Mouse (Mus musculus) 3T3-L1 (cell line): ENCODE results near the gene Gin1.
"Not testable (repeated sequence)": the region's sequence is repeated elsewhere in the genome, so short reads cannot be mapped to it uniquely, and the experiment has no call there.

ENCODE experiments used
- DNase-seq: peaks from one replicate; pipeline ENCODE4 v3.0.0-alpha.2; 2015; ENCODE audit warnings: low read depth, low spot score

The Gin1 gene

GRCm38 (mm10) chr1:97769904-97770753 is at the start of gene Gin1, which contains the start of gene Ppip5k2:
Gene Gin1 (plus strand): TSS chr1:97770172.
Gene Ppip5k2 (minus strand): TSS chr1:97770411.
- DNase-seq = peak; percentile 96

DNA sequence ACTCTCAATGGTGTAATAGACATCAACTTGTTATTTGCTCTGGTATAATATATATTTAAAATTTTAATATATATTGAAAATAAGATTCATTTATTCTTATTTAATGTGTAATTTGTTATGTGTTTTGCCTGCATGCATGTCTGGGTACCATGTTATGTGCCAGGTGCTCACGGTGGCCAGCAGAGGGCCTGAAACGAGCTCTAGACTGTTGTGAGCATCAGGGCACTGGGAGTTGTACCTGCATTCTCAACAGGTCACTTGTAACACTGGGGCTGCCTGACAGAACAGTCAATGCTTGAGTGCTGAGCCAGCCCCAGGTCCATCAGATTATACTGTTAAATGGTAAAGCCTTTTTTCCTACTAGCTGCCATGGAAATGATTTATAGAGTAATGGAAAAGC is 43.2 kb upstream of the Gin1 start:
- DNase-seq = peak; percentile 31

DNA sequence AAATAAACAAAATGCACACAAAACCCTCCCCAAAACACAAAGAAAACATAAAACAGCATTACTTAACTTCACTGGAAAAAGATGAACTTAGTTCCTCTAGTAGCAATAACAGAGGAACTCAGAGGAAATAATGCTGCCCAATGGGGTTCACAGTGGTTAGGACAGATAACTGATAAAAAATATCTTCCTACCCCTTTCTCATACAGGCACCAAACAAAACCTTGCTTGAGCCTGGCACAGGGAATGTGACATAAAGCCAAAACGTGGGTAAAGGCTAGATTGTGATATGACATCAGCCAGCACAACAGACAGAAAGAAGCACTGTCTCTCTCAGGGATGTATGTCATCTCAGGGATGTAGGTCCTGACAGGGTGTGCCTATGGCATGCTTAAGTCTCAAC is 40.6 kb upstream of the Gin1 start:
- no peak for DNase-seq

GRCm38 (mm10) chr1:97743063-97743462 is 26.9 kb upstream of the Gin1 start:
- no peak for DNase-seq

GRCm38 (mm10) chr1:97745712-97746111 is 24.3 kb upstream of the Gin1 start:
- no peak for DNase-seq

GRCm38 (mm10) chr1:97746261-97746660 is 23.7 kb upstream of the Gin1 start:
- DNase-seq = no peak

DNA sequence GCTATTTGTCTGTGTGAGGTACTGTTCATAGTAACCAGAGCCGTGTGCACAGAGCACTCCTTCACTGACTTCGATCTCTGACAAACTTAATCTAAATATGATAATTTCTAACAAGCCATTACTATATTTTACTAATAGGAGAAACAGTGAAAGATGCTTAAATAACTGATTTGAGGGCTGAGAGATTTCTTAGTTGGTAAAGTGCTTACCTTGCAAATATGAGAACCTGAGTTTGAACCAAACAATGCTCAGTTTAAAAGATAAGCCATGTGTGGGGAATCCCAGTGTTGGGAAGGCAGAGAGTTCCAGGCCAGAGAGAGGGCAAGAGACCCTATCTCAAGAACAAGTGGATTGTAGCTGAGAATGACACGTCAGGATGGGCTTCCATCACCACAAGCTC is 21.8 kb upstream of the Gin1 start:
- DNase-seq = no peak

- no peak for DNase-seq
These were observed 16.8 kb upstream of the Gin1 start for GRCm38 (mm10) chr1:97753216-97753615.

DNA sequence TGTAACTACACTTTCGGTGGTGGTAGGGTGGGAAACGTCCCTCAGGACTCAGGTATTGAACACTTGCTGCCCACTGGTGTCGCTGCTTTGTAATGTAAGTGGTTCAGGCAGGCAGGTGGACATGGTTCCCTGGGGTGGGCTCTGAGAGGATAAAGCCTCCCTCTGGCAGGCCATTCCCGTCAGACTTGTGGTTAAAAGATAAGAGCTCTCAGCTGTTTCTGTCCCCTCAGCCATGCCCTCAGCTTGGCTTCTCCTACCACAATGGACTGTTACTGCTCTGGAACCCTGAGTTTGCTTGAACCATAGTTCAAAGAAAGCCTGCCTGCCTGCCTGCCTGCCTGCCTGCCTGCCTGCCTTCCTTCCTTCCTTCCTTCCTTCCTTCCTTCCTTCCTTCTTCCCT is 15.6 kb upstream of the Gin1 start:
- no peak for DNase-seq

DNA sequence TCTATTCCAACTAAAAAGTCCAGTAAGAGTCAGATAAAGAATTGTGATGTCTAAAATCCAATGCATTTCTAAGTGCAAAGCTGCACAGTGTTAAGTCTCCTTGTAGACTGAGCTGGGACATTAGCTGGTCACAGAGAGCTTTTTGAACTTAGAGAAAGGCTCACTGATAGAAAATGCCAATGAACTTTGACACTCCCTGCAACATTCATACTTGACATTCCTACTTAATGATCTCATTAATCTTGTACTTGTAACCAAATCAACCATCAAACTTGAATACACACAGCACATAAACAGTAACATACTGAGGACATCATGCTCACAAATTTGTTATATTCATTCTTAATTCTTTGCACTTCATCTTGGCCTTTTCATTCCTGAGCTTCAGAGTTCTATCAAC is 10.1 kb upstream of the Gin1 start:
- peak; percentile 17 for DNase-seq

- no peak for DNase-seq
These were observed 9.4 kb upstream of the Gin1 start for GRCm38 (mm10) chr1:97760598-97760997.

- DNase-seq = no peak
These were observed 8.5 kb upstream of the Gin1 start for GRCm38 (mm10) chr1:97761477-97761876.

GRCm38 (mm10) chr1:97765712-97766111 is 4.3 kb upstream of the Gin1 start:
- DNase-seq = not testable (repeated sequence)

DNA sequence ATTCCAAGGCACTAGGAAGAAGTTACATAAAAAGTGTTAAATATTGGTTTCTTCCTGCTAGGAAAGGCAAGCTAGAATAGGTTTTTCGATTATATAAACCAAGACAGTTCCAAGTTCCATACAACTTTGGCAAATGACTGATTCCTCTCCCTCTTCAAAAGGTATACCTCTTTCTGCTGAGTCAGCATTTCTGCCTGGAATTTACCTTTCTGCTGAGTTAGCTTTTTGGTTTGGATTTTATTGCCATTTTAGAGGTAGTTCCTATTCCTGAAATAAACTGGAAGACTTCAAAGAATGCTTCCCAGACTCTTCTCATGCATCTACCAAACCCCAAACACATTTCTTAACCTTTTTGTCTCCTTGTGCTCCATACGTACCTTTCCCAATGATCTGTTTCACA is 1.9 kb upstream of the Gin1 start:
- peak; percentile 17 for DNase-seq

GRCm38 (mm10) chr1:97768906-97769293 is 1.1 kb upstream of the Gin1 start:
- DNase-seq = no peak

- DNase-seq = peak; percentile 48
These were observed 573 bp upstream of the Gin1 start for GRCm38 (mm10) chr1:97769294-97769903.

GRCm38 (mm10) chr1:97771118-97771517 is 1.1 kb downstream of the Gin1 start:
- DNase-seq = peak; percentile 67

GRCm38 (mm10) chr1:97771727-97772126 is 1.8 kb downstream of the Gin1 start:
- no peak for DNase-seq

DNA sequence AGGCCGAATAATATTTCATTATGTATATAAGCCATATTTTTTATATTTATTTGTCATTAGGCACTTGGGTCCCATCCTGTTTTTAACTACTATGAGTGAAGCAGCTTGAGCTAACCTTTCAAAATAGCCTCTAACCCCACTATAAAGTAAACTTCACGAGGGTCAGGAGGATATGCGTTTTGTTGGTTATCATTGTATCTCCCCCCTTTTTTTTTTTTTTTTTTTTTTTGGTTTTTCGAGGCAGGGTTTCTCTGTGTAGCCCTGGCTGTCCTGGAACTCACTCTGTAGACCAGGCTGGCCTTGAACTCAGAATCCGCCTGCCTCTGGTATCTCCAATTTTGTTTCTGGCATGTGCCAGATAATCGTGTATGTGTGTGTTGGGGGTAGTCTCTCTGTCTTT is 3.4 kb downstream of the Gin1 start:
- DNase-seq = no peak

DNA sequence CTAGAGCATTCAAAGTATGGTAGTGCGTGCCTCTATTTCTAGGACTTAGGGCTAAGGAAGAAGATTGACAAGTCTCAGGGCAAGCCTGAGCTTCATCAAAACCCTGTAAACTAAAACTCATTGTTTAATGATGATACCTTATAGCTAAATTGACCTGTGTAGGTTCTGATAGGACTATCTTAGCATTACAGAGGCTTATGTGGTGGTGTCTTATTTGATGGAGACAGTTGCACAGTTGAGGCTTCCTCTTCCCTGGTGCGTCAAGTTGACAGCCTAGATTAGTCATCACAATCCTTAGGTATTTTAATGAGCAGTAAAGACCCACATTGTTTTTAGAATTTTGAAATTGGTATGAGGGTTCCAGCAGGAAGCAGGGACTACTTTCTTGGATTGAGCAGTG is 4.0 kb downstream of the Gin1 start:
- DNase-seq = no peak

DNA sequence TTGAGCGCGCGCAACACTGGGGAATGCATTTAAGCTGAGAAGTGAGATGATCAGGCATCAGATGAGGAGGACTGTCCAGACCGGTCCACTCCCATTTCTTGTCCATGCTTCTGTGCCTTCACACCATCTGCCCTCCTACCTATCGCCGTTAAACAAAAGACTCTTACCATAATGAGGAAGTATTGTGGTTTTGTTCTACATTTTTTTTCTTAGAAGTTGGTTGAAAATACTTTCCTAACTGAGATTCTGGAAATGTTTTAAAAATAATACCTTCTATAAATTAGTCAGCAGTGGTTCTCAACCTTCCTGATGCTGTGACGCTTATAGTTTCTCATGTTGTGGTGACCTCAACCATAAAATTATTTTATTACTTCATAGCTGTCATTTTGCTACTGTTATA is 11.7 kb downstream of the Gin1 start:
- DNase-seq = no peak

- DNase-seq = no peak
These were observed 15.0 kb downstream of the Gin1 start for GRCm38 (mm10) chr1:97784928-97785327.

GRCm38 (mm10) chr1:97785685-97786393 is 15.9 kb downstream of the Gin1 start:
- no peak for DNase-seq
